Mouse (Mus musculus): ENCODE data around the gene Agmo. TPM values are rescaled to one million over a fixed set of nuclear protein-coding genes. Genes with fewer than 3 reads are reported as not detected.

Agmo gene
- polyA plus RNA-seq, 1 experiment from 2014 or later: 0.46 TPM

Other genes with a start within 250 kb of the Agmo start
- gene Meox2, start 133.1 kb upstream of the Agmo start, polyA plus RNA-seq (2016; fragmentation: Nextera tagmentation; extraction: Ambion mirVana): 61.4 and 66.5 TPM in 2 replicates

Measured in limb, embryonic 12.5 days (tissue).